Mouse (Mus musculus): Measurements from ENCODE around the gene Hdac10. TPM values are rescaled to one million over a fixed set of nuclear protein-coding genes. Genes with fewer than 3 reads are reported as not detected.

Hdac10 gene
- total and polyA plus RNA-seq, 2 experiments: 10.0 to 22.0 TPM

GRCm38 (mm10) chr15:89088607-89089247 lies 39.8 kb downstream of the Hdac10 start, which contains the start of gene Selenoo:
Selenoo (plus strand) TSS chr15:89089084.
- Histone ChIP-seq H3K4me1 (ENCODE audit: control insufficient read depth, insufficient read depth, low read length) (peaks cover 24% of the 10 kb centered on the region), H3K27me3 (ENCODE audit: control insufficient read depth, insufficient read depth, low read length) (no peaks in the 10 kb centered on the region), H3K4me3 (ENCODE audit: insufficient read depth, low read depth, low read length) (peak within 1 kb of the TSS; percentile 89), H3K27ac (replicated peaks; ENCODE audit: insufficient read depth, low read depth, low read length) (peak within 1 kb of the TSS; percentile 99), H3K36me3 (ENCODE audit: control insufficient read depth, insufficient read depth, low read length) (peaks cover 15% of the 10 kb centered on the region), H3K9ac (ENCODE audit: low read depth, low read length) (peak within 1 kb of the TSS; percentile 99), H3K79me2 (ENCODE audit: control insufficient read depth, insufficient read depth, low read length) (peaks cover 11% of the 10 kb centered on the region; the same call in 1 of the 2 replicates)
- no peak for TF ChIP-seq CTCF (IDR thresholded peaks at IDR 0.05; ENCODE audit: low read depth, low read length)
- TF ChIP-seq POLR2A (IDR thresholded peaks at IDR 0.05; ENCODE audit: extremely low read depth, insufficient read depth, low read length): peak; percentile 91
- WGBS: 1% methylated on average over 38 of the region's 38 CpGs
- peak; percentile 89 for DNase-seq (ENCODE audit: extremely low read depth, low read depth, low spot score)

GRCm38 (mm10) chr15:89084826-89085225 lies 43.7 kb downstream of the Hdac10 start:
- peak overlapping the region; percentile 54 for H3K9ac ChIP-seq (ENCODE audit: low read depth, low read length)
- peak; percentile 61 for DNase-seq (ENCODE audit: extremely low read depth, low read depth, low spot score)
- H3K27me3 ChIP-seq (ENCODE audit: control insufficient read depth, insufficient read depth, low read length): no peaks in the 10 kb centered on the region
- WGBS: 37% methylated on average over 2 of the region's 2 CpGs
- H3K36me3 ChIP-seq (ENCODE audit: control insufficient read depth, insufficient read depth, low read length): peaks cover 9% of the 10 kb centered on the region; the same call in 1 of the 2 replicates
- H3K4me3 ChIP-seq (ENCODE audit: insufficient read depth, low read depth, low read length): no peak overlapping the region
- H3K79me2 ChIP-seq (ENCODE audit: control insufficient read depth, insufficient read depth, low read length): peaks cover 11% of the 10 kb centered on the region; the same call in 1 of the 2 replicates
- peaks cover 28% of the 10 kb centered on the region for H3K4me1 ChIP-seq (ENCODE audit: control insufficient read depth, insufficient read depth, low read length)
- TF ChIP-seq POLR2A (IDR thresholded peaks at IDR 0.05; ENCODE audit: extremely low read depth, insufficient read depth, low read length): no peak
- no peak for TF ChIP-seq CTCF (IDR thresholded peaks at IDR 0.05; ENCODE audit: low read depth, low read length)
- peak overlapping the region; percentile 83 for H3K27ac ChIP-seq (replicated peaks; ENCODE audit: insufficient read depth, low read depth, low read length)

- Histone ChIP-seq H3K79me2 (ENCODE audit: control insufficient read depth, insufficient read depth, low read length) (peaks cover 7% of the 10 kb centered on the region; the same call in 1 of the 2 replicates), H3K4me3 (ENCODE audit: insufficient read depth, low read depth, low read length) (no peak overlapping the region), H3K9ac (ENCODE audit: low read depth, low read length) (peak overlapping the region; percentile 54), H3K4me1 (ENCODE audit: control insufficient read depth, insufficient read depth, low read length) (peaks cover 28% of the 10 kb centered on the region), H3K27me3 (ENCODE audit: control insufficient read depth, insufficient read depth, low read length) (no peaks in the 10 kb centered on the region), H3K27ac (replicated peaks; ENCODE audit: insufficient read depth, low read depth, low read length) (peak overlapping the region; percentile 94), H3K36me3 (ENCODE audit: control insufficient read depth, insufficient read depth, low read length) (peaks cover 12% of the 10 kb centered on the region; the same call in 1 of the 2 replicates)
- 33% methylated on average over 1 of the region's 1 CpGs for WGBS
- TF ChIP-seq POLR2A (IDR thresholded peaks at IDR 0.05; ENCODE audit: extremely low read depth, insufficient read depth, low read length) (no peak), CTCF (IDR thresholded peaks at IDR 0.05; ENCODE audit: low read depth, low read length) (no peak)
- DNase-seq (ENCODE audit: extremely low read depth, low read depth, low spot score): peak; percentile 91
These were observed 44.6 kb downstream of the Hdac10 start for GRCm38 (mm10) chr15:89083906-89084305.

GRCm38 (mm10) chr15:89078208-89078836 lies 50.2 kb downstream of the Hdac10 start:
- Histone ChIP-seq H3K27ac (replicated peaks; ENCODE audit: insufficient read depth, low read depth, low read length) (peak overlapping the region; percentile 97), H3K36me3 (ENCODE audit: control insufficient read depth, insufficient read depth, low read length) (peaks cover 4% of the 10 kb centered on the region; the same call in 1 of the 2 replicates), H3K4me1 (ENCODE audit: control insufficient read depth, insufficient read depth, low read length) (peaks cover 17% of the 10 kb centered on the region), H3K9ac (ENCODE audit: low read depth, low read length) (peak overlapping the region; percentile 96), H3K4me3 (ENCODE audit: insufficient read depth, low read depth, low read length) (peak overlapping the region; percentile 96), H3K79me2 (ENCODE audit: control insufficient read depth, insufficient read depth, low read length) (peaks cover 21% of the 10 kb centered on the region; the same call in 1 of the 2 replicates), H3K27me3 (ENCODE audit: control insufficient read depth, insufficient read depth, low read length) (no peaks in the 10 kb centered on the region)
- DNase-seq (ENCODE audit: extremely low read depth, low read depth, low spot score): peak; percentile 88
- WGBS: 5% methylated on average over 9 of the region's 9 CpGs
- peak; percentile 82 for TF ChIP-seq POLR2A (IDR thresholded peaks at IDR 0.05; ENCODE audit: extremely low read depth, insufficient read depth, low read length)
- TF ChIP-seq CTCF (IDR thresholded peaks at IDR 0.05; ENCODE audit: low read depth, low read length): no peak

- Histone ChIP-seq H3K27me3 (ENCODE audit: control insufficient read depth, insufficient read depth, low read length) (no peaks in the 10 kb centered on the region), H3K4me1 (ENCODE audit: control insufficient read depth, insufficient read depth, low read length) (peaks cover 15% of the 10 kb centered on the region), H3K27ac (replicated peaks; ENCODE audit: insufficient read depth, low read depth, low read length) (peak overlapping the region; percentile 97), H3K79me2 (ENCODE audit: control insufficient read depth, insufficient read depth, low read length) (peaks cover 21% of the 10 kb centered on the region; the same call in 1 of the 2 replicates), H3K4me3 (ENCODE audit: insufficient read depth, low read depth, low read length) (peak overlapping the region; percentile 96), H3K36me3 (ENCODE audit: control insufficient read depth, insufficient read depth, low read length) (0 out of 2 replicates have a peak, but pooled peaks cover 2% of the 10 kb centered on the region), H3K9ac (ENCODE audit: low read depth, low read length) (peak overlapping the region; percentile 96)
- peak; percentile 64 for DNase-seq (ENCODE audit: extremely low read depth, low read depth, low spot score)
- under 1% methylated on average over 36 of the region's 39 CpGs for WGBS
- TF ChIP-seq POLR2A (IDR thresholded peaks at IDR 0.05; ENCODE audit: extremely low read depth, insufficient read depth, low read length) (no peak), CTCF (IDR thresholded peaks at IDR 0.05; ENCODE audit: low read depth, low read length) (no peak)
These were observed 52.3 kb downstream of the Hdac10 start for GRCm38 (mm10) chr15:89076156-89076731.
